Mouse (Mus musculus) bone marrow, adult 2 months (tissue): ENCODE measurements around the gene Wdr60. TPM values are rescaled to one million over a fixed set of nuclear protein-coding genes. Genes with fewer than 3 reads are reported as not detected.

ENCODE experiments used
- H3K27ac ChIP-seq: fragments of 200-500 bp; 2 replicates; pipeline ENCODE4 v1.5.1; 2012; ENCODE audit warnings: low read depth, mild to moderate bottlenecking, control low read depth, inconsistent platforms, low read length; ENCODE audit not compliant: control insufficient read depth, poor library complexity, insufficient read depth
- H3K4me1 ChIP-seq: fragments of 200-500 bp; 2 replicates; pipeline ENCODE4 v1.6.1; 2011; ENCODE audit warnings: low read length; ENCODE audit not compliant: control insufficient read depth, insufficient read depth
- H3K4me3 ChIP-seq: fragments of 200-500 bp; replicated peaks from 2 replicates; pipeline ENCODE3; 2011; ENCODE audit warnings: mild to moderate bottlenecking, low read depth, low read length, control low read depth; ENCODE audit not compliant: control insufficient read depth
- CTCF ChIP-seq: fragments of 200-500 bp; IDR thresholded peaks from 2 replicates; pipeline ENCODE4 v1.5.1; 2011; ENCODE audit warnings: low read length, control low read depth; ENCODE audit not compliant: control insufficient read depth, insufficient read depth
- POLR2A ChIP-seq: fragments of 200-500 bp; IDR thresholded peaks from 2 replicates; pipeline ENCODE4 v1.6.1; 2011; ENCODE audit warnings: low read depth, mild to moderate bottlenecking, control low read depth, low read length, borderline replicate concordance; ENCODE audit not compliant: control insufficient read depth
- WGBS: fragments of 180-500 bp; shearing (Covaris S2); methylation state at CpG from one replicate; pipeline ENCODE4 v1.1.7; 2018; 5-methylcytosine and 5-hydroxymethylcytosine counted together
- polyA plus RNA-seq: library from polyadenylated mRNA; stranded (reverse); fragments of >200 nt; gene quantifications from 2 replicates; pipeline ENCODE4 v1.2.4, GENCODE M21; 2011; ENCODE audit warnings: low replicate concordance; ENCODE audit not compliant: missing spikeins, insufficient read depth, insufficient read length

Wdr60 gene
- polyA plus RNA-seq, 1 experiment = 5.2 TPM

- 77% methylated on average over 6 of the region's 6 CpGs for WGBS
- Histone ChIP-seq H3K27ac (no peak overlapping the region), H3K4me1 (no peaks in the 10 kb centered on the region), H3K4me3 (no peak overlapping the region)
- TF ChIP-seq CTCF (no peak), POLR2A (no peak)
These were observed 68.9 kb downstream of the Wdr60 start for GRCm38 (mm10) chr12:116193952-116194351.

GRCm38 (mm10) chr12:116183212-116183935 is 79.4 kb downstream of the Wdr60 start:
- 78% methylated on average over 6 of the region's 6 CpGs for WGBS
- Histone ChIP-seq H3K4me1 (no peaks in the 10 kb centered on the region), H3K4me3 (no peak overlapping the region), H3K27ac (no peak overlapping the region)
- TF ChIP-seq POLR2A (no peak), CTCF (no peak)

DNA sequence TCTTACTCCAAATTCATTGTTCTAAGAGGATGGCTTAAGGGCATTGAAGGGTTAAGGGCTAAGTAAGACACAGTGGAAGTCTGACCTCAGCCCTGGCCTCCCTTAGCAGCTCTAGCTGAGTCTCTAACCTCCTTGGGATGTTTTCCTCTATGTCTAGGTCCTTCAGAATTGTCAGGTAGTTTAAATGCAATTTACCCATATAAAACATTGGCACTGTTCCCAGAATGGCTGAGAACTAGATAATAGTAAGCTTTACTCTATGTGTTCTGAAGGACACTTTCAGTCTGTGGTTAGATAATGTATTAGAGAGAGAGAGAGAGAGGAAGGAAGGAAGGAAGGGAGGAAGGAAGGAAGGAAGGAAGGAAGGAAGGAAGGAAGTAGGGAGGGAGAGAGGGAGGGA is 80.4 kb downstream of the Wdr60 start:
- Histone ChIP-seq H3K4me3 (no peak overlapping the region), H3K27ac (no peak overlapping the region), H3K4me1 (no peaks in the 10 kb centered on the region)
- TF ChIP-seq POLR2A = no peak
- TF ChIP-seq CTCF = no peak

DNA sequence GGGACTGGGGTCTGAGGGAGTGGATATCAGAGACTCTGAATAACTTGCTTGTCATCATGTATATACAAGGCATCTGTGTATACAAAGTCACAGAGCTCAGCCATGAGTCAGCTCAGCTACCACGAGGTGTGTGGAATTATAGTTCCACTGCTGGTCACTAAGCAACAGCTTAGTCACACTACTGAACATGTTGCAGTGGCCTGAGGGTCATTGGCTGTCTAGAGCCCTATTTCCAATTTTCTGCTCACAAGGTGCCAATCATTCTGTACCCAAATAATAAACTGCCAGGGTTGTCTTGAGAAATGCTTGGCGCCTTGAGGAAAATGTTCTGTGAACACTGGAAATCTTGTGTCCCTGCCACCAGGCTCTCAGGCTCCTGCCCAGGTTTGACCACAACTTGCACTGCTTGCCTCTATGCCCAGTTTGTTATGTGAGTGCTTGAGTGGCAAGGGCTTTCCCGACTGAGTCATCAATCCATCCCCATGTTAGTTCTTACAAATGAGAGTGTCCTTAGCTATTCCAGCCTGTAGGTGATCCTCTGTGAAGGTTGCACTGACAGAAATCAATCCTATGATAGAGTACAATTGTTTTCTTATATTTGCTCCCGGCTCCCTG is 81.3 kb downstream of the Wdr60 start:
- no peak overlapping the region for H3K27ac ChIP-seq
- no peak for TF ChIP-seq POLR2A
- no peak for TF ChIP-seq CTCF
- H3K4me1 ChIP-seq = no peaks in the 10 kb centered on the region
- H3K4me3 ChIP-seq = no peak overlapping the region
- WGBS = 62% methylated on average over 4 of the region's 4 CpGs

DNA sequence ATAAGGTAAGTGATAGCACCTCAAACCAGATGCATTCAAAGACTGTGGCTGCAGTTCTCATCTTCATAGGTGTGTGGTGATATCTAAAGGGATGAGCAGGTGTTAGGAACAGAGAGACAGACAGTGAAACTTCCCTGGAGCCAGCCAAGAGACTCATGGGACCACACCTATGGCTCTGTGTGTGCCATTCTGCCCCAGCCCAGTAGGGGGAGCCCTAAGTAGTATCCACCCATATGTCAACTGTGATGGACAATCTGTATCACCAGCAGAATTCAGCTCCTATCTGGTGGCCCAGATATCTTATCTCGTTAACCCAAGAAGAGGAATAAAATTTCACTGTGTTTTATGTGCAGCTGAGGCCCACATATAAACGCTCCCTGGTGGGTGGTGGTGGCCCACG is 85.9 kb downstream of the Wdr60 start:
- Histone ChIP-seq H3K4me3 (no peak overlapping the region), H3K4me1 (no peaks in the 10 kb centered on the region), H3K27ac (no peak overlapping the region)
- WGBS = 71% methylated on average over 3 of the region's 3 CpGs
- TF ChIP-seq POLR2A (no peak), CTCF (peak; percentile 70)

- H3K4me3 ChIP-seq = no peak overlapping the region
- H3K27ac ChIP-seq = no peak overlapping the region
- no peaks in the 10 kb centered on the region for H3K4me1 ChIP-seq
- WGBS = 18% methylated on average over 5 of the region's 5 CpGs
- no peak for TF ChIP-seq CTCF
- TF ChIP-seq POLR2A = no peak
These were observed 93.2 kb downstream of the Wdr60 start for GRCm38 (mm10) chr12:116169666-116170065.

DNA sequence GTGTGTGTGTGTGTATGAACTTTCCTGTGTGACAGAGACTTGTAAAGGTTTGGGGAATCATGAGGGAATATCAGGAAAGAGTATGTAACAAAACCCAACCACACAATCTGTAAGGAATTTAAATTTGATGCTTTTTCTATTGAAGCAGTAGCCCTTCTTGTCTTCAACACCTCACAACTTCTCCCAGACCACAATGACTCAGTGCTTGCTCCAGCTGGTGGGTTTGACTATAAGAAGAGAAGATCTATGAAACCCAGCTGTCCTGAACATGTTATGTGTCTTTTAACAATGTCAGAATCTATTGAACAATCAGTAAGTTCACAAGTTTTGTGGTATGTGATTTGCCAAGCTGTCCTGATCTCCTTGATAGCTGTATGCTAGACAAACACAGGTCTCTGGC is 97.5 kb downstream of the Wdr60 start:
- Histone ChIP-seq H3K27ac (no peak overlapping the region), H3K4me1 (no peaks in the 10 kb centered on the region), H3K4me3 (no peak overlapping the region)
- TF ChIP-seq POLR2A = no peak
- no peak for TF ChIP-seq CTCF

DNA sequence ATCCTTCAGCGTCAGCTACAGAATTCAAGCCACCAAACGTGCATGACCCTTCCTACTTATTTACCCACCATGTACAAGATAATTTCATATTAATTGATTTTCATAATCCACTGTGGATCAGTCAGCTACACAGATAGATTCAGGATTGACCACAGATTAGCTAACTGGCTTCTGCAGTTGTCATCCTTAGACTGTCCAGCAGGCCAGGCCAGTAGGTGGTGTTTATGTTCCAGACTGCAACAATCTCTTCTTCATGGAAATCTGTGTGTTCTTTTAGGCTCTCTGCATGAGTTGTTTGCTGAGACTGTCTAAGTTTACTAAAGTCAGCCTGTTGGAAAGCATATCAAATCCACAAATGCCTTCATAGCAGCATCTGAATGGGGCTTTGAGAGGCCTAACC is 103.1 kb downstream of the Wdr60 start:
- WGBS = 76% methylated on average over 2 of the region's 2 CpGs

DNA sequence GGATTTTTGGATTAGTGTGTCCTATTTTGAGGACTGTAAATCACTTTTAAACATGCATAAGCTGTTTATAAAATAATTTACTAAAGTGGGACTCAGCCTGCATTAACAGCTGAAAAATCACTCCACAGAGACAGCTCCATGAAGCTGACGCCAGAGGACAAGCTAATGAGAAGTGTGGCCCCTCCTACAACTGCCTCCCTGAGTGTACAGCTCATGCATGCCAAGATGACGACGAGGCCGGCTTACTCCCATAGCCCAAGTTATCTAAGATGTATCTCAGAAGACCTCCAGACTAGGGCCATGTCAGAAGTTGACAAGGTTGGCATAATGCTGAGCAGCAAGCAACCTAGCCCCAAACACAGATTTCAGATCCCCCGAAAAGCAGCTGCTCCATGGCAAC is 103.6 kb downstream of the Wdr60 start:
- TF ChIP-seq CTCF (no peak), POLR2A (no peak)
- Histone ChIP-seq H3K4me3 (no peak overlapping the region), H3K4me1 (no peaks in the 10 kb centered on the region), H3K27ac (no peak overlapping the region)
- 85% methylated on average over 5 of the region's 5 CpGs for WGBS

More for the DNA sequence above, 103.1 kb downstream of the Wdr60 start:
- Histone ChIP-seq H3K27ac (no peak overlapping the region), H3K4me1 (no peaks in the 10 kb centered on the region), H3K4me3 (no peak overlapping the region)
- TF ChIP-seq POLR2A (no peak), CTCF (no peak)
